Mouse (Mus musculus): ENCODE results near the gene Pramel1. TPM values are rescaled to one million over a fixed set of nuclear protein-coding genes. Genes with fewer than 3 reads are reported as not detected.
"Not testable (repeated sequence)": the region's sequence is repeated elsewhere in the genome, so short reads cannot be mapped to it uniquely, and the experiment has no call there.

The Pramel1 gene
- not detected in 2 replicates for polyA plus RNA-seq (2016; fragmentation: Nextera tagmentation; extraction: Ambion mirVana)

DNA sequence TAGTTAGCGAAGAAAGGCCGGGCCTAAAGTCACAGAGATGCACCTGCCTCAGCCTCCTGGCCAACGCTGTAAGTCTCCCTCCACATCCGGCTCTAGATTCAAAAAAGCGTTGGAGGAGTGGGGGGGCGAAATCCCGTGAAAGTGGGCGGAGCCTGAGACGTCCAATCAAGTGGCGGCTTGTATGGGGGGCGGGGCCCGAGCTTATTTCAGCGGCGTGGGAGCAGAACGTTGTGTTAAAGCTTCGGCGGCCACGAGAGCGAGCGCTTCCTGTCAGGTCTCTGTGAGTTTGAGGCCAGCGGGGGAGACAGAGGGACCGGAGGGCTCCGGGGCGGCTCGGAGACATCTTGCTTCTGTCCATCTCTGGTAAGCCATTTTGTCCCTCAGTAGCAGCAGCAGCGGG lies at the start of gene Pramel1:
Pramel1 (plus strand) TSS at position 248 of the 400 bp plus-strand sequence.
- Histone ChIP-seq H3K4me3 (no peak within 1 kb of the TSS), H3K4me1 (0 out of 2 replicates have a peak, but pooled peaks cover under 1% of the 10 kb centered on the region), H3K27ac (no peak within 1 kb of the TSS), H3K9me3 (replicated peaks) (0 out of 2 replicates have a peak, but pooled peaks cover 2% of the 10 kb centered on the region), H3K36me3 (no peaks in the 10 kb centered on the region), H3K27me3 (ENCODE audit: low read depth, poor library complexity, severe bottlenecking) (no peaks in the 10 kb centered on the region)
- WGBS = 74% methylated on average over 26 of the region's 26 CpGs
- DNase-seq (ENCODE audit: low spot score) = no peak

DNA sequence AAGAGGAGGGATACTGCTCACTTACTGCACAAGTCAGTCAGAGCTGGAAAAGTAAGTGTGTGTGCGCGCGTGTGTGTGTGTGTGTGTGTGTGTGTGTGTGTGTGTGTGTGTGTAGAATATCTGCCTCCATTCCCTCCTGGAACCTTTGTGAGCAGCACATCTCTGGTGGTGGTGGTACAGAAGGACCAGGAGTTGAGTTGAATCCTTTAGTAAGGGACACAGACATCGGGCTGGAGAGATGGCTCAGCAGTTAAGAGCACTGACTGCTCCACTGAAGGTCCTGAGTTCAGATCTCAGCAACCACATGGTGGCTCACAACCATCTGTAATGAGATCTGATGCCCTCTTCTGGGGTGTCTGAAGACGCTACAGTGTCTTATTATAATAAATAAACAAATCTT lies 48.7 kb upstream of the Pramel1 start:
- peaks cover 37% of the 10 kb centered on the region for H3K27me3 ChIP-seq (ENCODE audit: low read depth, poor library complexity, severe bottlenecking)
- not testable (repeated sequence) for H3K4me3 ChIP-seq; DNase-seq (ENCODE audit: low spot score); H3K27ac ChIP-seq; H3K36me3 ChIP-seq; H3K9me3 ChIP-seq (replicated peaks)
- WGBS = 91% methylated on average over 5 of the region's 5 CpGs
- H3K4me1 ChIP-seq = peaks cover 15% of the 10 kb centered on the region

DNA sequence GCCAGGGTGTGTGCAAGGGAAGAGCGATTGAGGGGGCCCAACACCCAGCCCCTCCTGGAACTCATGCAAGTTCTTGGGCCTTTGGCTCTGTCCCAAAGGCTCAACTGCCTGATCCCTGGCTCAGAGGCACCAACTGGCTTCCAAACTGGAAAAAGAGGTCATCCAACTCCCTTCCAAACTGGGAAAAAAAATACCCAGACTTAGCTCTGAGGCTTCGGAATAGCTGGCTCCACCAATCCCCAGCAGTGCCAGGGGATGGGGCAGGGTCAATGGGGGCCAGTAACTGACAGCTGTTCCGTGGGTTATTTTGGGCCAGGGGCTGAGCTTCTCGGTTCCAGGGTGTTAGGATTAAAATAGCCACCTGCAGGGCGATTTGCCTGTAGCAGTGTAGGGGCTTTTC lies 45.5 kb upstream of the Pramel1 start:
- Histone ChIP-seq H3K36me3 (no peaks in the 10 kb centered on the region), H3K9me3 (replicated peaks) (no peaks in the 10 kb centered on the region), H3K4me3 (no peak overlapping the region), H3K4me1 (peaks cover 17% of the 10 kb centered on the region), H3K27ac (no peak overlapping the region), H3K27me3 (ENCODE audit: low read depth, poor library complexity, severe bottlenecking) (peaks cover 65% of the 10 kb centered on the region)
- WGBS = 22% methylated on average over 5 of the region's 5 CpGs
- DNase-seq (ENCODE audit: low spot score) = no peak

DNA sequence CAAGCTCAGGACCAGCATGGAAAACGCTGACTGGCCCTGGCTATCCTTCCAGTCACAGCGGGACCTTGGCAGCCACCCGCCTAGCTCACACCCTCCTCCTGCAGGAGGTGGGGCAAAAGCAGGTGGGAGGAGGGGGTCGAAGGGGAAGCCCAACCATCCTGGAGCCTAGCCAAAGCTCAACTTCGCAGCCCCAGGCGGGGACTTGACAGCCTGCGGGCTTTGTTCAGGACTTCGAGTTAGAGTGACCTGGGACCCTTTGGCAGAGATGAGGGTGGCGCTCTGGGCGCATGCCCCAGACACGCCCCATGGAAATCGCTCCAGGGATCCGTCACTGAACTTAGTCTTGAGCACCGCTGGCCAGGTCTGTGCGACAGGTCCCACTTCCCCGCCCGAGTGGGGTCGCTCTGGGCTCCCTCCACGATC lies 44.7 kb upstream of the Pramel1 start, which contains the start of gene Lrrc38:
Lrrc38 (plus strand) TSS at position 274 of the 423 bp plus-strand sequence.
- Histone ChIP-seq H3K27ac (peak within 1 kb of the TSS; percentile 74), H3K27me3 (ENCODE audit: low read depth, poor library complexity, severe bottlenecking) (peaks cover 65% of the 10 kb centered on the region), H3K36me3 (no peaks in the 10 kb centered on the region), H3K4me3 (peak within 1 kb of the TSS; percentile 66), H3K9me3 (replicated peaks) (no peaks in the 10 kb centered on the region), H3K4me1 (peaks cover 21% of the 10 kb centered on the region)
- WGBS = under 1% methylated on average over 19 of the region's 19 CpGs
- DNase-seq (ENCODE audit: low spot score) = no peak

DNA sequence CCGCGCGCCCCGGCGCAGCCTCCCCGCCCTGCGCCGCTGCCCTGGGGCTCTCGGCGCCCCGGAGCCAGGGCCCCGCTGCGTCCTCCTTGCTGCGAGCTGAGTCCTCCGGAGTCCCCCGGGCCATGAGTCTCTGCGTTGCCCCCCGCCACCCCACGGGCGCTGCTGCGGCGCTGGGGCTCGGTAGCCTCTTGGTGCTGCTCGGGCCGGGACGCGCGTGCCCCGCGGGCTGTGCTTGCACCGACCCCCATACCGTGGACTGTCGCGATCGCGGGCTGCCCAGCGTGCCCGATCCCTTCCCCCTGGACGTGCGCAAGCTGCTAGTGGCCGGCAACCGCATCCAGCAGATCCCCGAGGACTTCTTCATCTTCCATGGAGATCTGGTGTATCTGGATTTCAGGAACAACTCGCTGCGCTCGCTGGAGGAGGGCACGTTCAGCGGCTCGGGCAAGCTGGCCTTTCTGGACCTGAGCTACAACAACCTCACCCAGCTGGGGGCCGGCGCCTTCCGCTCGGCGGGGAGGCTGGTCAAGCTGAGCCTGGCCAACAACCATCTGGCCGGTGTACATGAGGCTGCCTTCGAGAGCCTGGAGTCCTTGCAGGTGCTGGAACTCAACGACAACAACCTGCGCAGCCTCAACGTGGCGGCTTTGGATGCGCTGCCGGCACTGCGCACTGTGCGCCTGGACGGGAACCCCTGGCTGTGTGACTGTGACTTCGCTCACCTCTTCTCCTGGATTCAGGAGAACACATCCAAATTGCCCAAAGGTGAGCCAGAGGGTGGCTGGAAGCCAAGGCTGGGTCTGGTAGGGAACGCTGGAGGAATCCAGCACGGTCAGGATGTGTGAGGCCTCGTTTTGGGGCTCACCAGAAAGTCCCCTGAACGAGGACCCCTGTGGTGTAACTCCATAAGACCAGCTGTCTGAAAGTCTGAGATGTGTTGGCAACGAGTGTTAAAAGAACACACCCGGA lies 43.9 kb upstream of the Pramel1 start:
- H3K27ac ChIP-seq = peak overlapping the region; percentile 74
- no peaks in the 10 kb centered on the region for H3K9me3 ChIP-seq (replicated peaks)
- peaks cover 21% of the 10 kb centered on the region for H3K4me1 ChIP-seq
- peaks cover 65% of the 10 kb centered on the region for H3K27me3 ChIP-seq (ENCODE audit: low read depth, poor library complexity, severe bottlenecking)
- peak overlapping the region; percentile 66 for H3K4me3 ChIP-seq
- WGBS = 3% methylated on average over 72 of the region's 72 CpGs
- no peaks in the 10 kb centered on the region for H3K36me3 ChIP-seq
- peak; percentile 60 for DNase-seq (ENCODE audit: low spot score)

DNA sequence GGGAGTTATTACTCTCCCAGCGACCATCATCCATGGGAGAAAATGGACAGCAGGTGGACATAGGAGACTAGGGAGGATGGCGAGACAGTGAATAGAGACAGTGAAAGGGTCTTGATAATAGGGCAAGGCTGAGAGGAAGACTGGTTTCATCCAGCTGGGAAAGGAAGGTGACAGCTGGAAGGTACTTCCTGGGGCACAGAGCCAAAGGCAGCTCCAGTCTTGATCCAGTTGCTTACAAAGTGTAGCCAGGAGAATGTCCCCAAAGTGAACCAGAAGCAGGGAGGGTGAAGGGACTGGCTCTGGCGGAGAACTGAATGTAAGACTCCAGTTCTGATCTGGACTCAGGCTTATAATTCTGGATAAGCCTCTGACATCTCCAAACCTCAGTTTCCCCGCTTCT lies 41.9 kb upstream of the Pramel1 start:
- Histone ChIP-seq H3K4me3 (no peak overlapping the region), H3K4me1 (peaks cover 21% of the 10 kb centered on the region), H3K27me3 (ENCODE audit: low read depth, poor library complexity, severe bottlenecking) (peaks cover 60% of the 10 kb centered on the region), H3K9me3 (replicated peaks) (no peaks in the 10 kb centered on the region), H3K27ac (no peak overlapping the region), H3K36me3 (no peaks in the 10 kb centered on the region)
- DNase-seq (ENCODE audit: low spot score) = no peak
- WGBS = 89% methylated on average over 4 of the region's 4 CpGs

DNA sequence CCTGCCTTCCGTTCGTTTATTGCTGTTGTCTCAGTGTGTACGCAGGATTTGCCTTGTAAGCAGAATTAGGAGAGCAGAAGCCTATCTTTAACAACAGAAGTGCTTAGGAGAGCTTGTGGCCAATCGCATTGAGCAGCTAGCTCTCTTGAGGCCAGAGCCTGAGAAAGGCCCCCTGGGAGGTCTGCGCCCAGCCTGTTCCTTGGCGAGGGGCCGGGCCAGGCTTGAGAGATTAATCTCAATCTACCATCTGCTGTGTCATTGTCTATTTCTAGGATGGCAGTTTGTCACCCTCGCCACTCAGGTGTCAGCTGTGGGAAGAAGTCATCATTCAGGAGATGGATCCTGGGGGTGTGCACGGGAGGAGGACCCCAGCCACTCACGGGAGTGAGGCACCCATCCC lies 32.7 kb upstream of the Pramel1 start:
- 77% methylated on average over 10 of the region's 10 CpGs for WGBS
- no peak for DNase-seq (ENCODE audit: low spot score)
- Histone ChIP-seq H3K4me1 (no peaks in the 10 kb centered on the region), H3K9me3 (replicated peaks) (no peaks in the 10 kb centered on the region), H3K4me3 (no peak overlapping the region), H3K27ac (no peak overlapping the region), H3K36me3 (no peaks in the 10 kb centered on the region), H3K27me3 (ENCODE audit: low read depth, poor library complexity, severe bottlenecking) (no peaks in the 10 kb centered on the region)

DNA sequence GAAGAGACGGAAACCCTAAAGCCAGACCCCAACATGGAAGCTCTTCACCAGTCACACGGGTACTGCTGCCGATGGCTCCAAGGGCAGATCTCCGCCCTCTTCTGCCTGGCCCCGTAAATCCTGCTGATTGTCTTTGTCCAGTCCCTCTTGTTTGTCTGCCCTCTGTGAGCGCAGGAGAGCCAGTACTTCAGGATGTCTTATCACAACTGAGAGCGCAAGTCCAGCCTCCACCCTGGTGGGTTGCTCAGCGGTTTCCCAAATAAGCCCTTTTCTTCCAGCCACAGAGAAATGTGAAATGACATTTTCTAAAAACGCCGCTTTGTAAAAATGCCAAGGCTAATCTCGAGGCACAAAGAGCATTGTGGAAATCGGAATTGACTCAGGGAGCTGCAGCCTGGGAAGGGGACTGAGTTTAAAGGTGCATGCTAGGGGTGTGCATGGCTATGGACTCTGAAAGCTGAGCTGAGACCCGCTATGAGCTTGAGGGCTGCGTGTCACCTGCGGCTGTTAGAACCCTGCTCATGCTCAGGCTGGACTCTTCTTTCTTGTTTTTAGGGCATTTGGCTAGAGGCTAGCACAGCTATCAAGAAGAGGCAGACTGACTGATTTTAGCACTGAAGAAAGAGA lies 27.7 kb upstream of the Pramel1 start:
- H3K27ac ChIP-seq = no peak overlapping the region
- H3K36me3 ChIP-seq = no peaks in the 10 kb centered on the region
- DNase-seq (ENCODE audit: low spot score) = no peak
- H3K27me3 ChIP-seq (ENCODE audit: low read depth, poor library complexity, severe bottlenecking) = no peaks in the 10 kb centered on the region
- no peaks in the 10 kb centered on the region for H3K9me3 ChIP-seq (replicated peaks)
- no peak overlapping the region for H3K4me3 ChIP-seq
- H3K4me1 ChIP-seq = no peaks in the 10 kb centered on the region
- 66% methylated on average over 15 of the region's 15 CpGs for WGBS

DNA sequence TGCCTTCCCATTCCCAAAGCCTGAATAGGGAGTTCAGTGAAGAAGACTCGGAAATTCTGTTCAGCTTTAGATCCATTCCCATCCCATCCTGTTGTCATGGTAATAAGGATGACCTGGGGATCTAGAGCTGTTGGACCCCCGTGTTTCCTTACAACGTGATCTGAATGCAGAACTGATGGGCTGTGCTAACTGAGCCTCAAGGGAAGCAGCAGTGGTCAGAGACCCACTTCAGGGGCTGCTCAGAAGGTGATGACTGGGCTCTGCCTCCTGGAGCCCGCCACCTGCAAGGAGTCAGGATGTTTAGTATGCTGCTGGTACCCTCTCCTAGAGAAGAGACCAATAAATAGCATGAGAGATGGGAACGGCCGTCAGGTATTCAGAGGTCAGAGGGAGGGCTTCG lies 14.7 kb upstream of the Pramel1 start:
- no peaks in the 10 kb centered on the region for H3K9me3 ChIP-seq (replicated peaks)
- H3K36me3 ChIP-seq = no peaks in the 10 kb centered on the region
- no peak overlapping the region for H3K4me3 ChIP-seq
- H3K27ac ChIP-seq = no peak overlapping the region
- WGBS = 50% methylated on average over 7 of the region's 7 CpGs
- DNase-seq (ENCODE audit: low spot score) = no peak
- H3K4me1 ChIP-seq = no peaks in the 10 kb centered on the region
- peaks cover 18% of the 10 kb centered on the region for H3K27me3 ChIP-seq (ENCODE audit: low read depth, poor library complexity, severe bottlenecking)

DNA sequence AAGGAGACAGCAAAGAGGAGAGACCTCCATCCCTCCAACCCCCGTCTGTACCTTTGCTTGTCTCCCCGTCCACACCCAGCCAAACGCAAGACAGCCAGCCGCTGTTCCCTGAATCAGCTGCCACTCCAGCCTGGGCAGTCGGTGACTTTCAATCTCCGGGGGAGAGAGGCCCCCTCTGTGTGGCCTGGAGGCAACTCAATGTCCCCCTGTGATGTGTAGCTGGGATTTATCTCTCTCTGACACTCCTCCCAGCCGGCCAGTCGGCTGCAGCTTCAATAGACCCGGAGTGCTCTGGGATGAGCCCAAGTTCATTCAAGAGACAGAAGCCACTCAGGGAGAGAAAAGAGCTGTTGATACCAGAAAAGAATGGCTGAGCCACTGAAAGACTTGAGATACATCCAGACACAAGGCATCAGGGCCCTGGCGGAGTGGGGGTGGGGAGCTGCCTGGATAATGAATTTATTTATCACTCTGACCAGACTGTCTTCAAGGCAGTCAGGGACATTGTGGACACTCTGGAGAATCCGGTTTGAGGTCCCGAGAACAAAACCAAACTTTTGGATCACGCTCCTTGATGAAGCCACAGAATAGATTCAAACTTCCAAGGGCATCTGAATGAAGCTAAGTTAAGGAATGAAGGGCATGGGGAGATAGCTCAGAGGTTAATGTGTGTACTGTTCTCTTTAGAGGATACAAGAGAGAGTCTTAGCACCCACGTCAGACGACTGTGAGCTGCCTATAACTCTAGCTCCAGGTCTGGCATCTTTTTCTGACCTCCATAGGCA lies 14.1 kb upstream of the Pramel1 start:
- 32% methylated on average over 15 of the region's 15 CpGs for WGBS
- Histone ChIP-seq H3K4me1 (no peaks in the 10 kb centered on the region), H3K36me3 (no peaks in the 10 kb centered on the region), H3K27me3 (ENCODE audit: low read depth, poor library complexity, severe bottlenecking) (peaks cover 18% of the 10 kb centered on the region), H3K9me3 (replicated peaks) (no peaks in the 10 kb centered on the region), H3K27ac (no peak overlapping the region), H3K4me3 (no peak overlapping the region)
- no peak for DNase-seq (ENCODE audit: low spot score)

DNA sequence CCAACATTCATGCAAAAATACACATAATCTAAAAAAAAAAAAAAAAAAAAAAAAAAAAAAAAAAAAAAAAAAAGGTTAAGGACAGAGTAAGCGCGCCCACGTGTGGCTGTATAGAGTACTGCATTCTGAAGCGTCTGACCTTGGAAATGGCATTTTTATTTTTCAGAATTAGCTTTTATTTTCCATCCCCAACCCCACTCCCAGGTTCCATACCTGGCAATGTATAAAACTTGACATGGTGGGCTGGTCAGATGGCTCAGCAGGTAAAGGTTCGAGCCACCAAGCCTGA lies 13.6 kb upstream of the Pramel1 start:
- Histone ChIP-seq H3K4me1 (no peaks in the 10 kb centered on the region), H3K9me3 (replicated peaks) (no peaks in the 10 kb centered on the region), H3K4me3 (no peak overlapping the region), H3K27me3 (ENCODE audit: low read depth, poor library complexity, severe bottlenecking) (peaks cover 18% of the 10 kb centered on the region), H3K36me3 (no peaks in the 10 kb centered on the region), H3K27ac (no peak overlapping the region)
- WGBS = 2% methylated on average over 5 of the region's 5 CpGs
- DNase-seq (ENCODE audit: low spot score) = peak; percentile 54

DNA sequence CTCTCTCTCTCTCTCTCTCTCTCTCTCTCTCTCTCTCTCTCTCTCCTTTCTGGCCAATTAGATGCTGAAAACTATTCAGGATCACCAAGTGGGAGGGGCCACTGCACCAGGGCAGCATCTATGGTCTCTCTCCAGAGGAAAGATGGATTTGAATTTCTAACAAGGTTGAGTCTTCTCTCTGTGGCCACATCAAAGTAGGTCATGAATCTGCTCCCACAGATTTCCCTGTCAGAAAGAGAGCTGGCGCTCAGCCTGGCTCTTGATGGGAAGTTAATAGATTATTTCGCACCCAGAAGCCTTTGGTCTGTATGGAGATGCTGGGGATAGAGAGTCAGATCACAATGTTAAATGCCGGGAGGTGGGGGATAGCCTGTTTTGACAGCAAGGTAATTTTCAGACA lies 12.1 kb upstream of the Pramel1 start:
- WGBS = 73% methylated on average over 3 of the region's 3 CpGs

More for the DNA sequence above, 12.1 kb upstream of the Pramel1 start:
- no peak for DNase-seq (ENCODE audit: low spot score)
- Histone ChIP-seq H3K27ac (no peak overlapping the region), H3K9me3 (replicated peaks) (no peaks in the 10 kb centered on the region), H3K27me3 (ENCODE audit: low read depth, poor library complexity, severe bottlenecking) (peaks cover 18% of the 10 kb centered on the region), H3K36me3 (no peaks in the 10 kb centered on the region), H3K4me3 (no peak overlapping the region), H3K4me1 (no peaks in the 10 kb centered on the region)

Data from limb, embryonic 10.5 days (tissue).